Mouse (Mus musculus) stomach, postnatal 0 days (tissue): ENCODE measurements around the gene Stra6.

Experiments
- CTCF ChIP-seq: IDR thresholded peaks from 2 replicates; pipeline ENCODE4 v1.5.1; 2016; ENCODE audit warnings: antibody characterized with exemption, low read depth, mild to moderate bottlenecking, moderate library complexity
- EP300 ChIP-seq: optimal IDR thresholded peaks from 2 replicates; pipeline ENCODE3; 2016; ENCODE audit warnings: antibody characterized with exemption

DNA sequence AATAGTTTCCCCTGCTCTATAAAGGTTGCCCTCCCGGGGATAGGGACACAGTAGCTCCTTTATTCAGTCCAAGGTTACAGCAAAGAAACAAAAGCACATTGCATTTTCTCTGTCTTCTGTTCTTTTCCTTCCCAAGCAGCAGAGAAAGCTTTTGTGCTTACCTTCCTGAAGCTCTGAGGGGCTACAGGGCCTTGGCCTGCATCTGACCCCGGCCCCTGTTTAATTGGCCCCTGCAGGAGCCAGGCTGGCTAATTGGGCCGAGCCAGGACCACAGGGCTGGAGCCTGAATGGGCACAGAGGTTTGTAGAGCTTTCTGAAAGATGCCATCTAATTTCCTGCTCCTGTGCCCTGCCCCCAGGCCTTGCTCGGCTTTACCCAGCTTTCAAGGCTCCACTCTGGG lies 22.6 kb upstream of the Stra6 start:
- TF ChIP-seq CTCF (no peak), EP300 (no peak)
